Mouse (Mus musculus): Measurements from ENCODE around the gene Cers3. TPM values are rescaled to one million over a fixed set of nuclear protein-coding genes. Genes with fewer than 3 reads are reported as not detected.

Gene Cers3
- polyA plus RNA-seq (2012; rRNA removed): 3.5 and 4.4 TPM in 2 replicates

DNA sequence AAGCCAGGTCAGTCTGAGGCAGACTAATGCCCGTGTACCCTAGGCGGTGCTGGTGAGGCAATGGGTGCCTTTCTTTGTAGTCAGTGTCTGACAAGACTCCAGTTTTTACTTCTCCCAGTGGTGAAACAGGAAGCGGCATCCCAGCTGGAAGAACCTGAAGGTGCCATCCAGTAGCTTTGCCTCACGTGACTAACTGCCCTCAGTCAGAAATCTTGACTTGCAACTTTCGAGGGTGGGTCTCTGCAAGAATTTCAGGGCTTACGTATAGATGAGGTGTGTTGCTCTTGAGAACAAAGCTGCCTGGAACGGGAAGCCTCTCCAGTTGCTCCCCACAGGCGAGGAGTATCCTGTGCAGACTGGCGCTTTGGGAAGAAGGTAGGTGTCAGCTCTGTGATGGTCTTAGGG is at the start of gene Cers3:
TSS of gene Cers3 (plus strand) at position 128 of the 405 bp plus-strand sequence.

GRCm38 (mm10) chr7:66839463-66840007 is 96.2 kb downstream of the Cers3 start, which contains the start of gene Adamts17:
Gene Adamts17 (plus strand): TSS chr7:66839735.

Other genes starting within 250 kb of the Cers3 start
- 0.56 and 1.4 TPM in 2 replicates for gene Asb7, start 53.9 kb upstream of the Cers3 start, polyA plus RNA-seq (2012; rRNA removed)
- gene Lins1, start 53.6 kb upstream of the Cers3 start, polyA plus RNA-seq (2012; rRNA removed): 1.5 and 3.0 TPM in 2 replicates
- 0.74 and 0.87 TPM in 2 replicates for gene Adamts17, start 96.2 kb downstream of the Cers3 start, polyA plus RNA-seq (2012; rRNA removed)